Mouse (Mus musculus) cerebellum, adult 8-10 months (tissue): ENCODE data around the gene Cd84.
A peak's percentile ranks its signal among the peaks of the same experiment; 100 is the strongest.
"Not testable (repeated sequence)": the region's sequence is repeated elsewhere in the genome, so short reads cannot be mapped to it uniquely, and the experiment has no call there.

Source experiments
- DNase-seq: peaks from one replicate; pipeline ENCODE4 v3.0.0; 2022

The Cd84 gene

DNA sequence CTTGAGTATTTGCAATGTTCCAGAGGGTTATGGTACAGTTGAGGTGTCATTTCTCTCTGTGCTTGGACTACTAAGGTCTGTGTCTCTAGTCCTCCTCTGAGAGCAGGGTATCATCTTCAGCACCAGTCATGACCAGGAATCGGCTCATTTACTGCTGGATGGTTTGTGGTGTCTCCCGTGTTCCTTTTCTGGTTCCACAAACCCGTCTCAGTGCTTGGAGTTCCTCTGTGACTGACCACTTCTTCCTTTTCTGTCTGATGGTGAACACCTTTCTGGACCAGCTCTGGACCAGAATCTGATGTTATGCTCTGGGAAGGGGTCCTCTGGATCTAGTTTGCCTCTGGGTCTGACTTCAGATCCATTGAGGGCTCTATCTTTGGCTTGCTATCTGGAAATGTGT lies at the start of gene Cd84:
Gene Cd84, plus strand, starts transcription at position 210 of the 400 bp plus-strand sequence.
- DNase-seq: no peak

DNA sequence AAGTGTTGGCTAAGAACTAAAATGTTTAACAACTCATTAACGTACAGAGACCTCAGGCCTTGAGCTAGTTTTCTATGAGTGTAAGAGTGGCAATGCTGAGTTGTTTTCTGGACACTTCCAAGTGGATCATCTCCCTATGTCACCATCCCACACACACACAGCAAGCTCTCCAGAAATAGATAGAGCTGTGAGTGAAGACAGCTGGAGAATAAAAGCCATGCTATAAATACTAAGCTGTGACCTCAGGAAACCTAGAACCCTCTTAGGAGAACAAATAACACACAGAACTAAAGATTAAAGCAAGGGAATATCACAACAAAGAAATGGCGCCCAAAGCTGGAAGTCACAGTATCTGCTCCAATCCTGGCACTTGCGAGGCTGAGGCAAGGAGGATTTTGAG lies 48.0 kb upstream of the Cd84 start:
- DNase-seq: no peak

- DNase-seq: no peak
Observed at GRCm38 (mm10) chr1:171796185-171796584, 43.3 kb upstream of the Cd84 start.

GRCm38 (mm10) chr1:171797840-171798239 lies 41.7 kb upstream of the Cd84 start:
- no peak for DNase-seq

DNA sequence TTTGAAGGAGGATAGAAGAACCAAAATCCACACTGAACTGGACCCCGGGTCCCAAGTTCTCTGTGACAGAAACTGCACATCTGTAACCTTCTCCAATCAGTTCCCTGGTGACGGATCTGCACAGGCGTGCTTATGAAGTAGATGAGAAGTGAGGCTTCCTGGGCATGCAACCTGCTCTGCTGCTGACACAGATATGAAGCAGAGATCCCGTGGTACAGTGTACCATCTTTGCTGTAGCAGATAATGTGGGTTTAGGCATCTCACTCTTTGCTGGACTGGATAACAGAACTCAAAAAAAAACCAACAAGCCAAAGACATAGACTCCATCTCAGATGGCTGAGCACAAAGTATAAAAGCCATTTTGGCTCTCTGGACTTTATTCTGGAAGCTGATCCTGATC lies 39.8 kb upstream of the Cd84 start:
- no peak for DNase-seq

- DNase-seq: not testable (repeated sequence)
Observed at GRCm38 (mm10) chr1:171811048-171811447, 28.4 kb upstream of the Cd84 start.

- DNase-seq: peak; percentile 5
Observed at GRCm38 (mm10) chr1:171815545-171816439, 23.7 kb upstream of the Cd84 start.

- no peak for DNase-seq
Observed at GRCm38 (mm10) chr1:171816991-171817390, 22.5 kb upstream of the Cd84 start.

DNA sequence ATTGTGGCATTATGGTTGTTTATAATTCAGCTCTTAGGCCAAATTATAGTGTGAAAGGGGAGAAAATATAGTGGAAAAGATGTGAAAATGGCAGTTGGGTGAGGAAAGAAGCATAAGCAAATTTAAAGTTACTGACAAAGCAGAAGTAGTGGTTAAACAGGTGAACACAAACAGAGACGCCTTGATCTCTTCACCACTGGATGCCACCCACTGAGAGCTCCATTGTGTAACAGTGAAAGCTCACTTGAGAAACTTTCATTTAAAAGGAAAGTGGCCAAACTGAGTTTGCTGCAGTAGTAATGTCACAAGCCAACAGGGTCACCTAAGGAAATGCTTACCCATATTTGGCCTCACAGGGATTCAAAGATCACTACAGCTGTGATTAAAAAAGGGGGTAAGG lies 18.2 kb upstream of the Cd84 start:
- DNase-seq: no peak

DNA sequence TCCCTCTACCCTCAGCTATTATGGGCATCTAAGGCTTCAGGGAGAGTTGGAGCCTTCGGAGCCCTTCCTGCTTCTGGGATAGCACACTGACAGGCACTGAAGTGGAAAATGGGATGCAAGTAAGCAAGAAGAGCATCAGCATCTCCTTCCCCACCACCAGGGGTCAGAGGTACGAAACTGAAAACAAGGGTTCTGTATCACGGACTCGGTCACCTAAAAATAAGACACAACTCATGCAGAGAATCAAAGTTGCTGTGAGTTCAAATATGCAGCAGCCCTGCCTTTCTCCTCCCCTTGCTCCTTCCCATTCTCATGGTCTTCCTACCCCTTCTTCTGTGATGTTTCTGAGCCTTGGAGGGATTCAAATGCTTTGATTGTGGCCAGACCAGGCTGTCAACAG lies 14.0 kb upstream of the Cd84 start:
- no peak for DNase-seq

DNA sequence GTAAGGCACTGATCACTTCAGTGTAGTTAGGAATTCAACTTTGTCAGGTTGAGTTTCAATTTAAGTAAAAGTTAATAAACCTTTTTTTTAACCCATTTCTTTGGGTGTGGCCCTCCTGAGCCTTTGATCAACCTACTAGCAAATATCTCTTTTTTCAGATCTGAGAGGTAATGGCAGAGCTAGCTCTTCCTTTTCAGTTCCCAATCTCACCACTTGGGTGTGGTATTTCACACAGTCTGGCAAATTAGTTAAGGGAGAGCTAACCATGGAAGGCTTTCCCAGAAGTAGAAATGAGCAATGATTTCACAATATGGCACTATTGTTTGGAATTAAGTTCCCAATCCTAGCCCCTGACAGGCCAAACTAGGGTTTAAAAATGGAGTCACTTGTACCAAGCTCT lies 13.3 kb upstream of the Cd84 start:
- no peak for DNase-seq

GRCm38 (mm10) chr1:171827674-171828073 lies 11.8 kb upstream of the Cd84 start:
- DNase-seq: no peak

DNA sequence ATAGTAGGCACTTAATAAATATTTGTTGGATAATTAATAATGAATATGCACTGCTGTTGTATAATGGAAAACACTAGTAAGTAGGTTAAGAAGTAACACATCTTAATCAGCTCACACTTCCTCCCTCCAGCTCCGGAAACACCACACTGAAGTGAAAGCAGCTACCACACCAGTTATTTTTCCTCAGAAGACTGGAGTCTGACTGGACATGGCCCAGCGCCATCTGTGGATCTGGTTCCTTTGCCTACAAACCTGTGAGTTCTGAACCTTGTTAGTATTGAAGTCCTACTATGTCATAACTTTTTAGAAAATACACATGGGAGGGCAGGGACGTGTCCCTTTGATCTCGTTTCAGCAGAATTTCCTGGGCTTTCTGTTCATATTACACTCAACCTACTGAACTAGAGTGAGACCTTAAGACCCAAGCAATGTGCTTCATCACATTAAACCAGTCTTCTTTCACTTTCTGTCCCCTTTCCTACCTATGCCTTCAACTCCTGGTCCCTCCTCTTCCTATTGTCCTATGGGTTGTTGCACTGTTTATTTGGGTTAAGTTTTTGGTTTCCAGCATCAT lies 1.0 kb downstream of the Cd84 start:
- no peak for DNase-seq

- DNase-seq: no peak
Observed at GRCm38 (mm10) chr1:171845035-171845754, 5.7 kb downstream of the Cd84 start.

DNA sequence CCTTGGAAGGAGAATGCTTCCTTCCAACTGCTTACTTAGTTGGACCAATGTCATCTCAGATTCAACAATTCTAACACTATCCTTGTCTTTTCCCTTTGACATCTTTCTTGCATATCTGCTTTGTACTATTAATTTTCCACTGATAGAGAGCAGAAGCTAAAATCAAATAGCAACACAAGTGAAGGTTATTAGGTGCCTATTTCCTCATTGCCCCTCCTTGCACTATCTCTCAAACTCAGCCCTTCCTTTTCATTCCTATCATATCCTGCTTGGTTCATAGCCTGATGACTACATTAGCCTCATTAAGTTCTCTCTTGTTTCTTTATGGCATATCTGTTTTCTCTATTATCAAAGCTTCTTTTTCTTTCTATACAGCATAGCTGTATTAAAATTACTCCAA lies 8.7 kb downstream of the Cd84 start:
- DNase-seq: no peak

GRCm38 (mm10) chr1:171848757-171849156 lies 9.3 kb downstream of the Cd84 start:
- no peak for DNase-seq

GRCm38 (mm10) chr1:171849454-171849853 lies 10.0 kb downstream of the Cd84 start:
- no peak for DNase-seq

- DNase-seq: no peak
Observed at GRCm38 (mm10) chr1:171865467-171865866, 26.0 kb downstream of the Cd84 start.

- no peak for DNase-seq
Observed at GRCm38 (mm10) chr1:171886989-171887388, 47.5 kb downstream of the Cd84 start.

- not testable (repeated sequence) for DNase-seq
Observed at GRCm38 (mm10) chr1:171895364-171895763, 55.9 kb downstream of the Cd84 start, which contains the start of gene Gm10521. Gm10521 (plus strand) TSS chr1:171895664.

GRCm38 (mm10) chr1:171904011-171904410 lies 64.5 kb downstream of the Cd84 start:
- no peak for DNase-seq

GRCm38 (mm10) chr1:171915638-171916458 lies 76.4 kb downstream of the Cd84 start:
- no peak for DNase-seq
